Mouse (Mus musculus) ES-CJ7 (cell line): Measurements from ENCODE around the gene Foxe3.

Source experiments
- DNase-seq: peaks from one replicate; pipeline ENCODE4 v3.0.0; 2011; ENCODE audit warnings: low read depth, low spot score

Foxe3 gene

DNA sequence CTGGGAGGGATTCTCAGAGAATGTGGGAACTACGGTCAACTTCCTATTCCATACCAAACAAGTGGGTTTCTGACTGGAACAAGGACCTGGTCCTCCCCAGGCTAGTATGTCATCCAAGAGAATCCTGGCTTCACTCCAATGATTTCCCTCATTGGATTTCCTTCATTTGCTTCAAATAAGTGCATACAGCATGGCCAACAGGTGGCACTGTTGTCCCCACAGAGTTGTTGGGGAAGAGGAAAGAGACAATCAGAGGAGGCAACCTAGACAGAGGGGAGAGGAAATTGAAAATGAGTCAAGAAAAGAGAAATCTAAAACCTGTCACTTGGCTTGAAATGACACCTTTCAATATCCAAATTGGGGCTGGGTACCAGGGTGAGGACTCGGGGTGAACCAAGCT, 8.7 kb downstream of the Foxe3 start:
- DNase-seq, result peak; percentile 76

DNA sequence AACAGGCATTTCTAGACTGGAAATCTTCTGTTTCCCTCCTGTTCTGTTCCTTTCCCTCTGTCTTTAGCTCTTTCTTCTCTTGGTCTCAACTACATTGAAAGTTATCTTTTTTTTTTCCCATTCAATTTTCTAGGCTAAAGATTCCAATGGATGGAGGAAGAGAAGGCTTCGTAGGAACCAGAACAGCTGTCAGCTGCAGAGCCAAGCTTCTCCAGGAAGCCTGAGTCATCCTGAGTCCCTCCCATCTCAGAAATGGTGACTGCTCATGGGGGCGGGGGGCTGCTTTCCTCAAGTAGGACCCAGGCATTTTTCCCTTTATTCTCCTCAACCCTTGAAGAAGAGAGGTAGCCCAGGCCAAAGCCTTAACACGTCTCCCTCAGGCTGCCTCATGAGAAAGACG, 9.8 kb downstream of the Foxe3 start:
- no peak for DNase-seq

DNA sequence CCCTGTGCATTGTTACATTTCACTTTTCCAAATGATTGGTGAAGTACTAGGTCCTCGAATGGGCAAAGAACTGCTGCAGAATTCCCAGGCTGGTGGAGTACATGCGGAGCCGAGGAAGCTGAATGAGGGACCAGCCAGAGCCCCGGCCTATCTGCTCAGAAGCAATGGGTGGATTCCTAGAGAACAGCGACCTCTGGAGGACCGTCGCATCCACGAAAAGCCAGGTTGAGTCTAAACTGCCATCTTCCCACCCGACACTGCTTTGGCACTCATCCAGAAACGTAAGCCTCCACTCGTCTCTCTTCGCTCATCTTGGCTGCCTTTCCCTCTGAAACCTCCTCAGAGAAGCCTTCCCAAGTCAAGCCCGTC, 12.2 kb downstream of the Foxe3 start:
- peak; percentile 88 for DNase-seq

DNA sequence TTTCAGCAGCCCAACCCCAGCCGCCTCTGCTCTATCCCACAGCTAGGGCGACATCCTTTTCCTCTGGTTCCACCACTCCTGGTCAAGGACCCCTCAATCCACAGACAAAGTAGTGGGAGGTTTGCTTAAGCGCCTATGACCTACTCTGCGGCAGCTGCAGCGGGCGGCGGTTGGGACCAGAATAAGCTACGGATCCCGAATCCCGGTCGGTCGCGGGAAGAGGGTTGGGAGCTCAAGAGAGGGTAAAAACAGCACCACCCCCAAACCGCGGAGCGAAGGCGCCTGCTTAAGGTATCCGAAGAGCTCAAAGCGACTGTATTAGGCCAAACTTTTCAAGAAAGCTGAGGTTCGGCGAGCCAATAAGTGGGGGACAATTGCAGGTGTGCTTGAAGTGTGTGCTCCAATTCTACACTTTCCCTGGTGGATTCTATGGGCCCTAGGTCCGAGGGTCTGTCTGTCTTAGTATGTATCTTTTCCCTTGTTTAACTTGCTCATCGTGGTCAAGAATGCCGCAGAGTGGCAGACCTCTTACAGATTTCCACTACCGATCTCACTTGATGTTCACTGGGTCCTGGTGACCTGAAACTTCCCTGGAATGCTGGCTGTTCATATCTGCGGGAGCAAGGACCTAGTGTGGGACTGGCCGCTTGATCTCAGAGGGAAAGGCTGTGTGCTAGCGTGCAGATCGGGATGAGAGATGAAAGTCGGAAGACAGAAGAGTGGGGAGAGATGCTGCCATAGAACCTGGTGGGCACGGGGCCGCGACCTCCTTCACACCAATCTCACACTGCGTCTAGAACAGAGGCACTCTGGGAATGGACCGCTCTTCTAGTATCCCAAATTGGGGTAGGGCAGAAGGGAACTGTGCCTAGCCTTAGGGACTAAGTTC, 12.9 kb downstream of the Foxe3 start:
- peak; percentile 27 for DNase-seq

DNA sequence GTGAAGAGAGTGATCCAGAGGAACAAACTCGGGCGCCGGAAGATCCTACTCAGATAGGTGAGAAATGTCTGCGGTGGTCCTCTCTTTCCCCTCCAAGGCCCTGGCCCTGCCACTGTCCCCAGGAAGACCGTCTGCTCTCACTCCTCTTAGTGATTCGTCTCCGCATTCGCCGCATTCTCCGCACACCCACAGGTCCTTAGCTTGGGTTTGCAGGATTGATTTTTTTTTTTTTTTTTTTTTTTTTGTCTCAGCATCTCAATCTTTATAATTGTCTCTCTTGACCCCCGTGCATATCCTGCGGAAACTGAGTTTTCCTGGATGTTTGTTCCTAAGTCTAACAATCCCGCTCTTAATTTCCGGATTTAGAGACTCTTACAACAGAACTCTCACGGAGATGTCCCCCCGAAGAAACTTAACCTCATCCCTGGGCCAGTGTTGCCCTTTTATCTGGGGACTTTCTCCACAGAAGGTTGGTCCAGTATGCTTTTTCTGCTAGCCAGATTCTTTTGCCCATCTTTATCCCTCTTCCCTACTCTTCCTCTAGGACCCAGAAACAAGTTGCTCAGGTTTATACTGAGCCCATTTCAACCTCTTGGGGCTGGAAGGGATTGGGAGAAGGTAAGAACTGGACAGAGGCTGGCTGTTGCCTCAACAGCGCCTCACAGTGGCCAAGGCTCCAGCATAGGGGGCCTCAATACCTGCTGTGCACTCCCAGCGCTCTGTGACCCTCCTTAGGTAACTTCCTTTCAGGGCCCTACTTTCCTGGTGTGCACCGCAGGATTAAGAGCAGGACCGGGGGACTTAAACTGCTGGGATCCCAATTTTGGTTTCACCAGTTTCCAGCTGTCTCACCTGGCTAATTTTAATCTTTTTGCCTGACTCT, 16.0 kb downstream of the Foxe3 start:
- peak; percentile 87 for DNase-seq

DNA sequence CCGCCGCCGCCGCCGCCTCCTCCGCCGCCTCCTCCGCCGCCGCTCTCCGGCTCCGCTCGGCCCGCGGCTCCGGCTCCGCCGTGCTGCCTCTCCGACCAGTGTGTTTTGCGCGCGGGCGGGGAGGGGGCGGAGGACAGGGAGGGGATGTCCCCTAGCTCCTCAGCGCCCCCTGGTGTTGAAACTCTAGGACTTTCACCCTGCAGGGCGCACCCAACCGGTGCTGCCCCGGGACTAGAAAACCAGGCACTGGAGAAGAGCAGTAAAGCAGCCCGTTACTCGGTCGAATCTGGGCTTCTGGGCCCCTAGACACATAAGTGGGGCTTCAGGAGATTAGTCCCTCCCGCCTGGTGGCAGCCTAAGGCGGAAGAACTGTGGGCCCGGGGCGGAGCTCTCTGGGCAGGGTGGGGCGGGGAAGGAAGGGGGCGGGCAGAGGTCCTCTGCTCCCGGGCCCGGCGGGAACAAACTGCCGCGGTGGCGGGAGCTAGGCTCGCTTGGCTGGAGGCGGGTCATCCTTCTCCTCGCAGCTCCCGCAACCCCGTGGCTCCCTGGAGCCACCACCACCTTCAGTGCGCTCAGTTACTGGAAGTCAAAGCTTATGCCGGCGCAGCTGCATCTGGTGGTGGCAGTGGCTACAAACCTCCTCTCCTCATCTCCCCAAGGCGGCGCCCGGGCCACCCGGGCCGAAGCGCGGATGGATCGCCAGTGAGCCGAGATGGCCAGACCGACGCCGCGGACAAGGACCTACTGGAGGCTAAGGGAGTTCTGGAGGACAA, 16.8 kb downstream of the Foxe3 start, which contains the start of gene Foxd2:
Gene Foxd2 (minus strand): TSS at position 45 of the 773 bp plus-strand sequence.
- DNase-seq, result peak; percentile 93

DNA sequence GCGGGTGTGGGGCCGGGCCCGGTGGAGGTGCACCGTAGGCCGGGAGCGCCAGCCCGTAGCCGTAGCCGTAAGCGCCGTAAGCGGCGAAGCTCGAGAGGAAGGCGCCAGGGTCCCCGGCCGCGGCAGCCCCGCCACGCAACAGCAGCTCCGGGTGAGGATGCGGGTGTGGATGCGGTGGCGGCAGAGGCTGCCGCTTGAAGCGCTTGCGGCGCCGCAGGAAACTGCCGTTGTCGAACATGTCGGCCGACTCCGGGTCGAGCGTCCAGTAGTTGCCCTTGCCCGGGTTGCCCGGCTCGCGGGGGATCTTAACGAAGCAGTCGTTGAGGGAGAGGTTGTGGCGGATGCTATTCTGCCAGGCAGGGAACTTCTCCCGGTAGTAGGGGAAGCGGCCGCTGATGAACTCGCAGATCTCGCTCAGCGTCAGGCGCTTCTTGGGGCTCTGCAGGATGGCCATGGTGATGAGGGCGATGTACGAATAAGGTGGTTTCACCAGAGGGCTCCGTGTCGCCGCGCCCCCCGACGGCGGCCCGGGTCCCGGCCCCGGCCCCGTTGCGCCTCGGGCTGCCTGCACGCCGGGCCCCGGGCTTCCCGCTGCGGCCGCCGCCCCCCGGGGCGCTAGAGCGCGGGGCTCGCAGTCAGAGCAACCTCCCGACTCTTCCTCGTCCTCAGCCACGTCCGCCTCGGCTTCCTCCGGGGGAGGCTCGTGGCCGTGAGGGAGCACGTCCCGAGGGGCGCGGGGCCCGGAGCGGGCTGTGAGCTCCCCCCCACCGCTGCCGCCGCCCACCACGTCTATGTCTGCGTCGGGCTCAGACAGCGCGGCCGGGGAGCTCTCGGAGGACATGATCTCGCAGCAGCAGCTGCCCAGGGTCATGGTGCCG, 17.6 kb downstream of the Foxe3 start:
- DNase-seq, result peak; percentile 46

DNA sequence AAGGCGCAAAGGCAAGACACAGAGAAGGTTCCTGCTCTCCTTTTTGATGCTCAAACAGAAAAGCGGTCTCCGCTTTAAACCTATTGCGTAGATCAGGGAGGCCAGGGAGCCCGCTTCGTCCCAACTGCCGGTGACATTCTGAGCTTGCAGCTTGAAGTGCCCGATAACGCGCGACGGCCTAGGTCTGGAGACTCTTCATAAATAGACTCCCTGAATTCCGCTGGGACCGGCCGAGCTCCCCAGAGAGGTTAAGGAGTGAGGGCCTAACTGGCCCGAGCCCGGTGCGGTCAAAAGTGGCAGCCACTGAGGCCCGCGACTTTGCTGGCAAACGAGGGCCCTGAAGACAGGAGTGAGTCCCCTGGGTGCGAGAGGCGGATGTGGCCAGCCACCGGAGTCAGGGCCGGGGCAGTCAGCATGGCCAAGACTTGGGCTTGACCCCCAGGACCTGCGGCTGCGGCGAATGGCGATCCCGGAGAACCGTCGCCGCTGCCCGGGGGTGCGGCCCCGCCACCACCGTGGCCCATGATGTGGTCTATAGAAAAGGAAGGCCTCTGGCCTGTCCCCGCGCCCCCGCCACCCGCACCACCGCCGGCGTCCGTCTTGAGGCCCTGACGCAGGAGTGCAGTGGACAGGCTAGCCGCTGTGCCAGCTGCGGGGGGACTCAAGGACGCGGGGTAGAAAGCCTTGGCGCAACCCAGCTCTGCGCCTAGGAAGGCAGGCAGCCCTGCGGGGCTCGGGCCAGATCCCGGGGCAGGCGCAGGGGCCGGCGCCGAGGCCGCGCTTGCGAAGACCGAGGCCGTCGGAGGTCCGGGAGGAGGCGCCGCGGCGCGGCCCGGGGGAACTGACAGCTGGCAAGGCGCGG, 18.5 kb downstream of the Foxe3 start:
- peak; percentile 44 for DNase-seq

DNA sequence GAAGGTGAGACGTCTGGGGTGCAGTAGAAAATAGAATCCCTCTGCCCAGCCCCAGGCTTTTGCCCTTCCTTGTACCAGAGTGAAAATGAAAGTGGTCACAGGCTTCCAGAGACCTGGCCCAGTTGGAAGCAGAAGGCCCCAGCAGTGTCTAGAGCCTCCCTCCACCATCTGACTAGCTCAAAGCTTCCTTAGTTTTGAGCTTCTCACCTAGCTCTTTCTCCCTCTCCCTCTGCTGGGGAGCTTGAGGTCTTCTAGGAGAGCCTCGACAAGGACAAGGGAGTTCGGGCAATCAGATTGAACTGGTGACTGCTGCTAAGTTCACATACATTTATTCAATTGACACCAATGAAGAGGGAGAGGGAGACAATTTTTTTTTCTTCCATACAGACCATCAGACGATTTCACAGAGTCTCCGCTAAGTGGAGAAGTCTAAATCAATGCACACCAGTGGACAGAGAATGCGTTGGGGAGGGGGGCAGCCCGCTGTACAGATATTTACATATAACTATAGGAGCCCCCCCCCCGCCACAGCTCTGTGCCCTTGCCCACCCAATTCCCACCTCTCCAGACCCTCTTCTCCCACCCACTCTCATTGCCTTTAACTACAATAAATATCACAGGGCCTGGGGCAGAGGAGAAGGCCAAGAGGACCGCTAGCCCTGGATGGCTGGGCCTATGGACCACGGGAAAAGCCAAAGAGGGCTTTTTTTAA, 19.7 kb downstream of the Foxe3 start:
- peak; percentile 46 for DNase-seq

DNA sequence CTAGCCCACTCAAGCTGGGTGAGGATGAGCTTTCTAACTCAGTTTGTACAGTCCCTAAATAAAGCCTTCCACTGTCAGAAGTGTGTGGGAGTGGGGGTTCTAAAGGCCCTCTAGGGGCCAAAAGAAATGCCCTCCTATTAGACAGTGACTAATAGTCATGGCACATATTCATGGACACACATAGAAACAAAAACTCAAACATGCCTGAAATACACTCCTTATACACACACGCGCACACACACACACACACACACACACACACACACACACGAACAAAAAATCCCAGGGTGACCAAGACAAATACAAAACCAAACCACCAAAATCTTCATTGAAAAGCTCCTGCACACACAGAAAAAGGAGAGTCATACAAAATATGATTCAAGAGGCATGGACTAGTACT, 20.3 kb downstream of the Foxe3 start:
- DNase-seq, result no peak

DNA sequence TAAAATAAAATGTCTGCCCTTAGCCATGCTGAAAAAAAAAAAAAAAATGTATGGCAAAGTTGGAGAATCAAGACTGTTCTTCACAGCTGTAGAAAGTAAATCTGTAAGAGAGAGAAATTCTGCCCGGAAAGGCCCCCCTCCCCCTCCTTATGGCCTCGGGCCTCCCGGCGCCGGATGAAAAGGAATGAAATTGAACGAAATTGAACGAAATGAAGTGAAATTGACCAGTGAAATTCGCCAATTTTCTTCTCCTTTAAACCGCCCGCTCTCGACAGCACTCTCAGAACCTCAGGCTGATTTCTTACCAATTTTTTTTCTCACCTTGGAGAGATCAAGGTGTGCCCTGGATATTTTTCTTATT, 22.4 kb downstream of the Foxe3 start:
- DNase-seq, result no peak

DNA sequence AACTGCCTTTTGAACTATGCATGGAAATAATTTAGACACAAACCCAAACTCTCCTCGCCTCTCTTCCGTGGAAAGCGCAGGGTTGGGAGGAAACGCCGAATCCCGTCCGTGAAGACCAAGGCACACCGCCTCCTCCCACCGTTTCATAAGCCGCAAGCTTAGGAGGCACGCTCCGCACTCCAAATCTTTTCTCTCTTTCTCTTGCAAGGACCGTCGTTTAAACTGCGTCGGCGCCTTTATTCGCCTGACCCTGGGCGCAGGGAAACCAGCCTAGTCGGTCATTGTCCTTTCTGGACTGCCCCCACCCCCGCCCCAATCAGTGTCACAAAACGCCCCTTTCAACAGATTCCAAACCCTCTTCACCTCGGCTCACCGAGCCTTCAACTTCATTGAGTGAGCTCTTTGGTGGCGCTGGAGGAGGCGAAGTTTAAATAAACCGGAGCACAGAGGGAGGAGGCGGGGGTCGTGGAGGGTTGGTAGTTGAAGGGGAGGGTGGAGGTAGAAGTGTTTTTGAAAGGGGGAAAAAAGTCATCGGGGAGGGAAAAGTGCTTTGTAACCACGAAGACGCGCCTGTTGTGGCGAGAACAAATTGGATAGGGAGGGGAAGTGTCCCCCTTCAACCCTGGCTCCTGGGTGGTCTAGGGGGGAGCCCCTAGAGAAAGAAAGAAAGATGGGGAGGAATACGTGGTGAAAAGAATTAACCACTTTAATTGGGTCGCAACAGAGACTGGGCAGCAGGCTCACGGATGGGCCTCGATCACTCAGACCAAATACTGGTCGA, 23.0 kb downstream of the Foxe3 start:
- DNase-seq, result peak; percentile 59

DNA sequence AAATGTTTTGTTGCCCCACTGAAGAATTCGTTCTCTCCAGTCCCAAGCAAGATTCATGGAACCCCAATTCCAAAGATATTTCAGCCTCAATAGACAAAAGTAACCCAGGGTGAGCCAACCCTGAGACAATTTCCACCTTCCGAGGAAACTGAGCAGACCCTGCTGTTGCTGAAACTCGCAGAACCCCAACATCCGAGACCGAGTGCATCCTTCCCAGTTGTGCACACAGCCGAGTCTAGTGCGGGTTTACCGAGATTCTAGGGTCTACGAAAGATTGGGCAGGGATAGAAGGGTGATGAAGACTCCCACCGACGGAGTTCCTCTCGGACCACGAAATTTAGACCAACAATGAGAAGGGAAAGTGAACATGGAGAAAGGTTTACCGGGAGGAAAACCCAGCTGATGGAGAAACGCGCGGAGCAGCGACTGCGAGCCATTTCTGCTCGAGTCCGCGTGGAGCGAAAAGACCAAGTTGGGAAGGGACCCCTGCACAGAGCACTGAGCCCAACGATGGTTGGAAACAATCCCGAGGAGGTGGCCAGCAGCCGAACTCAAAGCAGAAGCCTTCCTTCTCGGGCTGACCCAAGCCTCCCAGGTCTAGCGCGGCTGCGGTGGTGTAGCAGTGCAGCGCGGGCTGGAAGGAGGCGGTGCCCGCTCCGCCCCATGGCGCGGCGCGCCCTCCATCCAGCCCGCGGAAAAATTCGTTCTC, 24.0 kb downstream of the Foxe3 start:
- peak; percentile 32 for DNase-seq

DNA sequence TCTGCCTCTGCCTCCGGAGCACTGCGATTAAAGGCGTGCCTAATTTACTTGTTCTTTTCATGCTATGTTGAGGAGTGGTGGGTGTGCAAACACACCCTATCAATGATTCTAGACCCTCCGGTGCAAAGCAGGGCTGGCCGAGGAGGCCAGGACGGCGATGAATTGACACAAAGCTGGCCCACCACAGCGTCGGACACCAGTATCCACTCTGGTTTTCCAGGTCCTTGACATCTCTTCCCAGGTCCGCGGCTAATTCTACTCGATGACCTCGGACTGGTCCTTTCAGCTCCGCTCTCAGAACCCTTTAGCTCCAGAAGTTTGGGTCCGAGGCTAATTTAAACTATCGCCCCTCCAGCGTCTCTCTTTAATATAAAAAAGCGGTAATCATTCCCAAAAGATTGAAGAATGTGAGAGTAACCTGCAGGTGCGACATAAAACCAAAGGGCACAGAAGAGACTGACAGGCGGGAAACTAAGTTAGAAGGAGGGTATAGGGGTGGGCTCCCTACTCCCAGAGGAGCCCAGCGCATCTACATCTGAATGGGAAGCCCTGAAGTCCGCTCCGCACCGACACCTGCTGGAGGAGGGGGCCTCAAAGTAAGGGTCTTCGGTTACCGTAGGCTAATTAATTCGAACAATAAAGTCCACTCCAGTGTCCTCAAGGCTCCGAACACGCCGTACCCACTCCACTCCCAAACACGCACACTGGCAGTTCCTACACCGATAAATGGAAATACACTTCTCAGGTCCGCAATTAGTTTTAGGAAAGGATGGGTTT, 24.8 kb downstream of the Foxe3 start:
- peak; percentile 63 for DNase-seq

DNA sequence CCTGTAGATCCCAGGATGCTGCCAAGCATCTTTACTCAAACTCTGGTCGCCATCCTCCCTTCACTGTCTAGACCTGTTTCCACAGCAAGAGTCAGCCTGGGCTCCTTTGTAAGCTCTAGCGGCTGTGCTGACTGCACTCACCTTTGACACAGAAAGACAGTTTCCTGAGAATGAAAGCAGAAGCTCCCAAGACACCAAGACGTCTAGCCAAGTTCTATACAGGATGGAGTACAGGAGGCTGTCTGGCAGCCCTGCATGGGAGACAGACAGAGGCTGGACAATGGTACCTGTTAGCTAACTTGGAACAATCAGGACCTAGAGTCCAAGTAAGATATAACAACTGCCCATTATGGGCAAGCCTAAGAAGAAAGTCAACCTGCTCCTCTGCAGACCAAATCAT, 25.9 kb downstream of the Foxe3 start:
- DNase-seq, result no peak

DNA sequence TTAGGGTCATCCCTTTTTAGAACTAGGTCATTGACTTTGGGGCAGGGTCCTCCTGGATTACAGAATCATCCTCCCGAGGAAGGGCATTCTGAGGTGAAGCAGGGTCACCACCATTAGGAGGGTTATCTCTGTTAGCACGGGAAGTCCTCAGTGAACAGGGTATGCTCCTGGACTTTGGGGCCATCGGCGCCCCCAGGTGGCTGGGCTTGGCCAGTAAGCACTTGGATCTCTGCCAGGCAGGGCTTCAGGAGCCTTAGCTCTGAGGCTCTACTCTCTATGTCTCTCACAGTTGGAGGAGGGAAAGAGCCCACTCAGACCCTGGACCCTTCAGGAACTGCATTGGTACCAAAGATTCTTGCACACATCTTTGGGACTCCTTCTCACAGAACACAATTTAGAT, 28.0 kb downstream of the Foxe3 start:
- DNase-seq, result no peak

DNA sequence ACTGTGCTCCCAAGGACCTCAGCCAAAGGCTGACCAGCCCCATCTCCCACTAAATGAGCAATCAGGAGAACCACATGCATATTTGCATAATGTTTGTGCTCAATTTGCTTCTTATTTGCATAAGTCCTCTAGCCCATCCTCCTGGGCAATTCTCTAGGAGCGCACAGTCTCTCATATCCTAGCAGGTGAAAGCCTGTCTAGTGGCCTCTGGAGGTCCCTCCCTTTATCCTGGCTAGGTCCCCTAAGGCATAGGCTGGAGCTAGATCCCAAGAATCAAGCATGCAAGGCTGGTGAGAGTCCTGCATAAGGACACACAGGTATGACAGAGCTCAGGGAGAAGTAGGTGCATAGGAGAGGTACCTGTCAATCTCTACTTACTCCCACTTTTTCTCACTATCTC, 43.6 kb downstream of the Foxe3 start:
- no peak for DNase-seq
